Mouse (Mus musculus) activated CD4-positive, CD25-positive, alpha-beta regulatory T cell, adult 4 months (primary cell): ENCODE data around the gene Slc6a18. TPM values are rescaled to one million over a fixed set of nuclear protein-coding genes. Genes with fewer than 3 reads are reported as not detected.
A peak's percentile ranks its signal among the peaks of the same experiment; 100 is the strongest.

Experiments used
- ATAC-seq: one replicate; pipeline ENCODE4 v1.8.0; 2017
- polyA plus RNA-seq, 2 experiments: library from polyadenylated mRNA; unstranded; fragments of 100-300 nt; shearing (Covaris generic); gene quantifications; one replicate each; pipeline ENCODE4 v1.2.1; 2017

Gene Slc6a18
- polyA plus RNA-seq, 2 experiments from 2014 or later: not detected

DNA sequence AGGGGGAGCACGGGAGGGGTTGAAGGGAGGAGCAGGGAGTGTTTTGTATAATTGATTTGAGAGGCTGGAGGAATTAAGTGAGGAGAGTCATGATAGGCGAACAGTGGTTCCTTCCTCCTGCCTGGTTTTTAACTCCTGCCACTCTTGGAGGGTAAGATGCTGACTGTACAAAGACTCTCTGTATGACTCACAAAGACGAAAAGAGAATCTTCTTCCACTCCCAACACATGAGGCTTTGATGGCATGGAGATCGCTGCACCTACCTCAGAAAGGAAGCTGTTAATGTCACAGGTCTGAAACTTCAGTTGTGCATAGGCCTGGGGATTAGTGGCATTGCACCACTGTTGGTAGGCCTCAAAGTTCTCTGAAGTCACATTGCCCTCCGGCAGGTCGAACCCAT, 7.7 kb upstream of the Slc6a18 start:
- ATAC-seq: peak; percentile 53

DNA sequence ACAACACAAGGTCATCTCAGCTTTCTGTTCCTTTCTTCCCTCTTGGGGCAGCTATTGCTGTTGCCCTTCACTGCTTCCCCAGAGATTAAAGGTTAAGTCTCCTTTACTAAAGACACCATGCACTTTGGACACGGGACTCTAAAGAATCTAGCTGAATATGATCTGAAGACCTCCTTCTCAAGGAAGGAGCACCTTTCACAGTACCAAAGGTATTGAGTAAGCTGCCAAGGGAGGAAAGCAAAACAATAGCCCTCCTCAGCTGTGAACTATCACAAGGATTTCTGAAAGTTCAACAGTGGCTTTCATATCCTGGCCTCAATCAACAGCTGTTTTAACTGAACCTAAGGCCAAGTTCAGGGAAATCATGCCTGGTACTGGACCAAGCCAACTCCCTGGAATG, 6.6 kb upstream of the Slc6a18 start:
- no peak for ATAC-seq

DNA sequence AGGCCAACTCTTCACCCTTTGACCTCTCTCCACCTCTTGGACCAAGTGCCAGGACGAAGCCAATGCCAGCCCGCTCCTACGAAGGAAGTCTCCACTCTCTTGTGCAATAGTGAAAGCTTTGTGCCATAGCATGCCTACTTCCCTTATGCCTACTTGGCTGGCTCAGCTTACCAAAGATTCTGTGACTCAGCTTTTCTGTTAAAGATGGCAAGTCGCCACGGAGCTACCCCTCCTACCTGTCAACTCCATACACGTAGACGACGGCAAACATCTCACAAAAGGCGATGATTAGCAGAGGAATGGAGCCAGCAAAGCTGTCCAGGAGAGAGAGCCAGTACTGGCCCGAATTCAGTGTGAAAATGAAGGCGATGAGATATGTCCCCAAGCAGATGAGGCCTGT, 5.9 kb upstream of the Slc6a18 start:
- no peak for ATAC-seq

- peak; percentile 41 for ATAC-seq
These were observed 4.4 kb upstream of the Slc6a18 start for GRCm38 (mm10) chr13:73682226-73682625.

- peak; percentile 50 for ATAC-seq
These were observed 2.6 kb upstream of the Slc6a18 start for GRCm38 (mm10) chr13:73680394-73680793.

GRCm38 (mm10) chr13:73679311-73679710, 1.5 kb upstream of the Slc6a18 start:
- ATAC-seq: no peak

DNA sequence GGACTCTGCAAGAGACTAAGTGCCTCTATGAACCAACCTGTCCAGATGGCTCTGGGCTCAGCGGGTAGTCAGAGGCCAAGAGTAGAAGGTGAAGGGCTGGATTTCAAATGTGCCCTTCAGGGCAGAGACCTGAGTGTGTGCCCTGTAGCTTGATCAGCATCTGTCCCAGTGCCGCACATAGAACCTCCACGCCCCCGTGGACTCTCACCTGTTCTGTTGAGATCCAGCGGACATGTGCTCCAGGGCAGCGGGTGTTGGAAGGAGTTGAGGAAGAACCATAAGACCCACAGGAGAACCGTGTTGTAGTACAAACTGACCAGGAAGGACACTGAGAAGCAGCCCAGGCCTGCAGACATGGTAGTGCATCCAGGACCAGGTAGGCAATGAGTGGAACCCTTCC, 2.7 kb downstream of the Slc6a18 start:
- no peak for ATAC-seq

GRCm38 (mm10) chr13:73660163-73660695, 17.6 kb downstream of the Slc6a18 start:
- ATAC-seq: no peak

- ATAC-seq: no peak
These were observed 18.9 kb downstream of the Slc6a18 start for GRCm38 (mm10) chr13:73658953-73659352.

- ATAC-seq: no peak
These were observed 22.8 kb downstream of the Slc6a18 start for GRCm38 (mm10) chr13:73654976-73655375.

DNA sequence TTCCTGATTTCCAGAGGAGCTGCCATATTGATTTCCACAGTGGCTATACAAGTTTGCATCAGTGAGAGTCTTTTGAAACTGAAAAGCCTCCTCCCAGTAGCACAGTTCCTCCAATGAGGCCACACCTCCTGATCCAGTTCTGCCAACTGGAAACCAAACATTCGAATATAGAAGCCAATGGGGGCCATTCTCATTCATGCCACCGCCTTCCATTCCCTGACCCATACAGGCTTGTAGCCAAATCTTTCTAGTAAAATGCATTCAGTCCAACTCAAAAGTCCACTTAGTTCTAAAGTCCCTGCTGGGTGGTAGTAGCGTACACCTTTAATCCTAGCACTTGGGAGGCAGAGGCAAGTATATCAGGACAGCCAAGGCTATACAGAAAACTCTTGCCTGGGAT, 24.6 kb downstream of the Slc6a18 start:
- ATAC-seq: no peak

- ATAC-seq: peak; percentile 96
These were observed 31.3 kb downstream of the Slc6a18 start for GRCm38 (mm10) chr13:73646397-73647087.

DNA sequence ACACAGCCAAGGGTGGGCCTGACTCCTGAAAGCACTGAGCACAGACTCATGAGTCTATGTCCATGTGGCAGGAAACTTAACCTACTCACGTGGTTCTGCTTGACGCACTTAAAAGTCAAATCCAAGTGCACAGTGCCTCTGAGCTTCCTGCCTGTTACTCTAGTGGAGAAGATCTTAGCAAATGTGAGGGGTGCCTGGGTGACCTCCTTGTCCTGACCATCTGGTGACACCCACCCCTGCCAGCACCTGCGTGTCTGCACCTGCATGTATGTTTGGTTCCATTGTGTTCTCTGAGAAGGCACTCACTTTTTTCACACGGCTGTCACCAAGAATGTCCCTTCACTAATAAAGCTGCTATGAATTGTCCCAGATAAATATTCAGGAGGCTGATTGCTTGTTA, 36.5 kb downstream of the Slc6a18 start:
- ATAC-seq: no peak

DNA sequence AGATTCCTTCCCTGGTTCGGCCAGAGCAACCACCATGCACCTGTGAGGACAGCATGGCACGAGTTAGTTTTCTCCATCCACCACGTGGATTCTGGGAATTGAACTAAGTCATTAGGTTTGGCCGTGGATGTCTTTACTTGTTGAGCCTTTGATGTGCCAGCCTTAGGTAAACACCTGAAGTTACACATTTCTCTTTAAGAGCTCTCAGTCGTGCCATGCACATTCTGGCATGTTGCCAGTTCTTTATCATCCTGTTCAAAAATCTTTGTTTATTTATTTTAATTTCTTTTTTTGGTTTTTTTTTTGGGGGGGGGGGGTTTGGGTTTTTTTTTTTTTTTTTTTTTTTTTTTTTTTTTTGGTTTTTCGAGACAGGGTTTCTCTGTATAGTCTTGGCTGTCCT, 40.0 kb downstream of the Slc6a18 start:
- ATAC-seq: no peak

DNA sequence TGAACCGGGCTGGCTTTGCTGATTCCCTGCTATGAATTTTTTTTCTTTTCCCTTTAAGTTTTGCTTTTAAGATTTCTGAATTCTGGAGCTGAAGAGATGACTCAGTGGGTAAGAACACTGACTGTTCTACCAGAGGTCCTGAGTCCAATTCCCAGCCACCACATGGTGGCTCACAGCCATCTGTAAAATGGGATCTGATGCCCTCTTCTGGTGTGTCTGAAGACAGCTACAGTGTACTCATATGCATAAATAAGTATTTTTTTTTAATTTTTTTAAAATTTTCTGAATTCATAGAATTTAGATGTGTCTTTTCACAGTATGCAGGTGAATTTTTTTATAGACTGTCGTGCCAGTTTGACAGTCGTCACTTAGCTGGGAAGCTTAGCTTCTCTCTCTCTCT, 46.0 kb downstream of the Slc6a18 start:
- no peak for ATAC-seq

- ATAC-seq: no peak
These were observed 49.2 kb downstream of the Slc6a18 start for GRCm38 (mm10) chr13:73628586-73629113.

DNA sequence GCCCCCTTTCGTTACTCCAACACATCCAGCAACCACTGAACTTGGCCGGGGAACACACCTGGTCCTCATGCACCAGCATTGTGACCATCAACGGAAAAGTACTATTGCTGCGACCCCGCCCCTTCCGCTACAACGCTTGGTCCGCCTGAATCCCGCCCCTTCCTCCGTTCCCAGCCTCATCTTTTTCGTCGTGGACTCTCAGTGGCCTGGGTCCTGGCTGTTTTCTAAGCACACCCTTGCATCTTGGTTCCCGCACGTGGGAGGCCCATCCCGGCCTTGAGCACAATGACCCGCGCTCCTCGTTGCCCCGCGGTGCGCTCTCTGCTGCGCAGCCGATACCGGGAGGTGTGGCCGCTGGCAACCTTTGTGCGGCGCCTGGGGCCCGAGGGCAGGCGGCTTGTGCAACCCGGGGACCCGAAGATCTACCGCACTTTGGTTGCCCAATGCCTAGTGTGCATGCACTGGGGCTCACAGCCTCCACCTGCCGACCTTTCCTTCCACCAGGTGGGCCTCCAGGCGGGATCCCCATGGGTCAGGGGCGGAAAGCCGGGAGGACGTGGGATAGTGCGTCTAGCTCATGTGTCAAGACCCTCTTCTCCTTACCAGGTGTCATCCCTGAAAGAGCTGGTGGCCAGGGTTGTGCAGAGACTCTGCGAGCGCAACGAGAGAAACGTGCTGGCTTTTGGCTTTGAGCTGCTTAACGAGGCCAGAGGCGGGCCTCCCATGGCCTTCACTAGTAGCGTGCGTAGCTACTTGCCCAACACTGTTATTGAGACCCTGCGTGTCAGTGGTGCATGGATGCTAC, 50.9 kb downstream of the Slc6a18 start, which contains the start of gene Tert:
TSS of gene Tert (plus strand) at position 167 of the 805 bp plus-strand sequence.
- peak; percentile 92 for ATAC-seq

- no peak for ATAC-seq
These were observed 51.4 kb downstream of the Slc6a18 start for GRCm38 (mm10) chr13:73626410-73626744.

- peak; percentile 59 for ATAC-seq
These were observed 57.2 kb downstream of the Slc6a18 start for GRCm38 (mm10) chr13:73620637-73621036.

DNA sequence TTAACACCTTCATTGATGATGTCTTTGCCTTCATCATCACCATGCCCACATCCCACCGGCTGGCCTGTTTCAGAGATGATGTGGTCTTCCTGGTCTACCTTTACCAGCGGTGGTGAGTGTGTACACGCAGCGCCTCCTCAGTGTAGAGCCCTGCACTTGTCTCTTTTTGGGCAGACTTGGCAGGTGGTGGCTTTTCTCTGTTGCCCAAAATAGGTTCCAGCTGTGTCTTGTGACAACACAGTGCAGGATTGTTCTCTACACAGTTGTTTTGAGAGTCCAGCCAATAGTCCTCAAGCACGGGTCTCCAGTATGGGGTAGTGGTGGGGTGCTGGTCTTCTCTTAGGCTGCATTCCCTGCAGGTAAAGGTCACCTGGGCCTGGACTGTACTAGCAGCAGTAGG, 59.4 kb downstream of the Slc6a18 start:
- no peak for ATAC-seq
